Mouse (Mus musculus) stomach, embryonic 16.5 days (tissue): ENCODE measurements around the gene Arhgap44. TPM values are rescaled to one million over a fixed set of nuclear protein-coding genes. Genes with fewer than 3 reads are reported as not detected.
A peak's percentile ranks its signal among the peaks of the same experiment; 100 is the strongest.

Experiments
- ATAC-seq: fragments of 200-750 bp; cut with Nextera tagmentation; 2 replicates; pipeline ENCODE4 v1.8.0; 2017; ENCODE audit warnings: moderate number of reproducible peaks, moderate TSS enrichment; ENCODE audit not compliant: insufficient read depth, low FRiP score
- H3K27ac ChIP-seq: fragments of 300-500 bp; sonication (generic); 2 replicates; pipeline ENCODE4 v1.5.1; 2014; ENCODE audit warnings: low read length
- H3K27me3 ChIP-seq: fragments of 300-500 bp; sonication (generic); 2 replicates; pipeline ENCODE4 v1.6.1; 2014; ENCODE audit warnings: low read length, control low read depth, mixed read lengths; ENCODE audit not compliant: control insufficient read depth, insufficient read depth
- H3K36me3 ChIP-seq: fragments of 300-500 bp; sonication (generic); 2 replicates; pipeline ENCODE4 v1.6.1; 2014; ENCODE audit warnings: low read length; ENCODE audit not compliant: control insufficient read depth, insufficient read depth
- H3K4me1 ChIP-seq: fragments of 300-500 bp; sonication (generic); 2 replicates; pipeline ENCODE4 v1.6.1; 2014; ENCODE audit warnings: low read length, control low read depth, mixed read lengths; ENCODE audit not compliant: control insufficient read depth, insufficient read depth
- H3K4me2 ChIP-seq: fragments of 300-500 bp; sonication (generic); 2 replicates; pipeline ENCODE4 v1.6.1; 2014; ENCODE audit warnings: low read depth, low read length, mixed read lengths
- H3K4me3 ChIP-seq: fragments of 300-500 bp; sonication (generic); replicated peaks from 2 replicates; pipeline ENCODE4 v1.5.1; 2014; ENCODE audit warnings: mild to moderate bottlenecking, low read length
- H3K9ac ChIP-seq: fragments of 300-500 bp; sonication (generic); 2 replicates; pipeline ENCODE4 v1.6.1; 2014; ENCODE audit warnings: low read length
- H3K9me3 ChIP-seq: fragments of 300-500 bp; sonication (generic); replicated peaks from 2 replicates; pipeline ENCODE4 v1.6.1; 2016; ENCODE audit warnings: low read length, control low read depth; ENCODE audit not compliant: control insufficient read depth
- WGBS: fragments of 180-500 bp; shearing (Covaris S2); extraction: QIAGEN DNeasy Blood & Tissue Kit; methylation state at CpG from one replicate; pipeline ENCODE4 v1.1.7; 2014; 5-methylcytosine and 5-hydroxymethylcytosine counted together
- polyA plus RNA-seq: library from polyadenylated mRNA; unstranded; fragments of >200 nt; fragmentation: Nextera tagmentation; extraction: Ambion mirVana; gene quantifications from 2 replicates; pipeline ENCODE4 v1.2.1, GENCODE M21; 2015

The Arhgap44 gene
- polyA plus RNA-seq, 1 experiment from 2014 or later: 5.9 TPM

GRCm38 (mm10) chr11:65101206-65101605 lies 61.6 kb downstream of the Arhgap44 start:
- ATAC-seq: no peak
- H3K9ac ChIP-seq: no peak overlapping the region
- H3K27me3 ChIP-seq: no peaks in the 10 kb centered on the region
- no peaks in the 10 kb centered on the region for H3K4me1 ChIP-seq
- no peak overlapping the region for H3K4me3 ChIP-seq
- H3K4me2 ChIP-seq: no peak overlapping the region
- 75% methylated on average over 11 of the region's 11 CpGs for WGBS
- H3K36me3 ChIP-seq: no peaks in the 10 kb centered on the region
- H3K27ac ChIP-seq: no peak overlapping the region
- no peaks in the 10 kb centered on the region for H3K9me3 ChIP-seq

- H3K4me1 ChIP-seq: no peaks in the 10 kb centered on the region
- no peak overlapping the region for H3K4me2 ChIP-seq
- no peak overlapping the region for H3K27ac ChIP-seq
- H3K9ac ChIP-seq: no peak overlapping the region
- no peak overlapping the region for H3K4me3 ChIP-seq
- no peaks in the 10 kb centered on the region for H3K27me3 ChIP-seq
- ATAC-seq: no peak
- H3K36me3 ChIP-seq: no peaks in the 10 kb centered on the region
- 89% methylated on average over 8 of the region's 8 CpGs for WGBS
- H3K9me3 ChIP-seq: no peaks in the 10 kb centered on the region
Observed at GRCm38 (mm10) chr11:65100031-65100430, 62.7 kb downstream of the Arhgap44 start.

DNA sequence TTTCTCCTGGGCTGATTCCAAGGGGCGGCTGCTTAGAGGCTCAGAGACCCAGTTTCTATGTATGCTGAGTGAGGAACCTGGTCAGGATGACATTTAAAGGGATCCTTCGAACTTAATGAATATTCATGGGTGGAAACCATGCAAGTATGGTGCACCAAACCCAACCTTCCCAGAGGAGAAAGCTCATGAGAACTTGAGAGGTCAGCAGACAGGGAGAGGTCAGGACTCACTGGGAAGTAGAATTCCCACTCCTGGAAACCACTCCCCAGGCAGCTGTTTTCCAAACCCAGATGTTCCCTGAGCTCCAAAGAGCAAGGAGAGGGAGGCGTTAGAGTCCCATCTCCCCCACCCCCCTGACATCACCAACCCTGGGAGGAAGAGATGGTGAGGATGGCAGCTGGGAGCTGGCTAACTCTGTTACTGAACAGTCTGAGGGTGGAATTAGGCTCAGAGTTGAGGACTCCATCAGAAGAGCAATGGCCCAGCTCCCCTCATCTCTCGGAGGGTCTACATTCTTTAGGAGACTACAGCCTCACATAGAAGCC lies 65.2 kb downstream of the Arhgap44 start:
- ATAC-seq: no peak
- Histone ChIP-seq H3K4me3 (no peak overlapping the region), H3K27ac (no peak overlapping the region), H3K27me3 (no peaks in the 10 kb centered on the region), H3K9me3 (no peaks in the 10 kb centered on the region), H3K4me1 (no peaks in the 10 kb centered on the region), H3K36me3 (no peaks in the 10 kb centered on the region), H3K9ac (no peak overlapping the region), H3K4me2 (no peak overlapping the region)
- whole genome bisulfite sequencing: 70% methylated on average over 4 of the region's 4 CpGs

GRCm38 (mm10) chr11:65096866-65097265 lies 65.9 kb downstream of the Arhgap44 start:
- no peak for ATAC-seq
- no peaks in the 10 kb centered on the region for H3K4me1 ChIP-seq
- 92% methylated on average over 5 of the region's 5 CpGs for WGBS

DNA sequence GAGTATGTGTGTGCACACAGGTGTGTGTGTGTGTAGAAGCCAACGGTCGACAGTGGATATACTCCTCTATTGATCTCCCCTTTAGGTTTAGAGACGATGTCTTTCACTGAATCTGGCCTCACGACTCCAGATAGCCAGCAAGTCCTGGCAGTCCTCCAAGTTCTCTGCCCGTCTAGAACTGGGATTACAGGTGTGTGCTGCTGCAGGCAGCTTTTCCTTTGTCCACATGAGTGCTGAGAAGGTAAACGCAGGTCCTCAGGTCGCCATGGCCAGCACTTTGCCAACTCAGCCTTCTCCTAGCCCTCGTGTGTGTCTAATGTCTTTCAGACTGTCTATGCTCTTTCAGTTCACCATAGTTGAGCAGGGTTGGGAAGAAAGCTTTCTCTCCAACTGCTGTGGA lies 69.9 kb downstream of the Arhgap44 start:
- peak; percentile 27; the same call in 1 of the 2 replicates for ATAC-seq
- no peaks in the 10 kb centered on the region for H3K9me3 ChIP-seq
- H3K4me2 ChIP-seq: no peak overlapping the region
- H3K4me1 ChIP-seq: no peaks in the 10 kb centered on the region
- no peaks in the 10 kb centered on the region for H3K27me3 ChIP-seq
- no peaks in the 10 kb centered on the region for H3K36me3 ChIP-seq
- WGBS: 58% methylated on average over 8 of the region's 8 CpGs
- no peak overlapping the region for H3K27ac ChIP-seq
- no peak overlapping the region for H3K9ac ChIP-seq
- no peak overlapping the region for H3K4me3 ChIP-seq

More at GRCm38 (mm10) chr11:65096866-65097265, 65.9 kb downstream of the Arhgap44 start:
- no peaks in the 10 kb centered on the region for H3K27me3 ChIP-seq
- no peak overlapping the region for H3K9ac ChIP-seq
- no peaks in the 10 kb centered on the region for H3K36me3 ChIP-seq
- H3K9me3 ChIP-seq: no peaks in the 10 kb centered on the region
- no peak overlapping the region for H3K4me3 ChIP-seq
- no peak overlapping the region for H3K27ac ChIP-seq
- H3K4me2 ChIP-seq: no peak overlapping the region

DNA sequence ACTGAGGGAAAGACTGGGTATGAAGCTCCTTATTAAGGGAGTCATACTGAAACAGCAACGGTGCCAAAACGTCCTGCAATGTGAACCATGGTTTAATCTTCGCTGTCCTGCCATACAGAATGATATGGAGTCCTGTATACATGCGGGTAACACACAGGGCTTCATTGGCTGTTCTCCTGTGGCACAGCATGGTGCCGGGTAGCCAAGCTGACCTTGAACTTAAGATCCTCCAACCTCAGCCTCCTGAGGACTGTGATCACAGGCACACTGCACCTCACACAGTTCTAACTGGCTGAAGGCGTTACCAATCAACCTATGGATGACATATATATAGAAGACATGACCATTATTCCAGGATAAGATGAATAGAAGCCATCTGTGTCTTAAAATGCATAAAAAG lies 72.4 kb downstream of the Arhgap44 start:
- no peaks in the 10 kb centered on the region for H3K9me3 ChIP-seq
- no peak overlapping the region for H3K4me2 ChIP-seq
- no peak for ATAC-seq
- H3K9ac ChIP-seq: no peak overlapping the region
- H3K4me1 ChIP-seq: no peaks in the 10 kb centered on the region
- H3K4me3 ChIP-seq: no peak overlapping the region
- no peaks in the 10 kb centered on the region for H3K27me3 ChIP-seq
- H3K27ac ChIP-seq: no peak overlapping the region
- H3K36me3 ChIP-seq: no peaks in the 10 kb centered on the region
- 85% methylated on average over 6 of the region's 6 CpGs for WGBS

DNA sequence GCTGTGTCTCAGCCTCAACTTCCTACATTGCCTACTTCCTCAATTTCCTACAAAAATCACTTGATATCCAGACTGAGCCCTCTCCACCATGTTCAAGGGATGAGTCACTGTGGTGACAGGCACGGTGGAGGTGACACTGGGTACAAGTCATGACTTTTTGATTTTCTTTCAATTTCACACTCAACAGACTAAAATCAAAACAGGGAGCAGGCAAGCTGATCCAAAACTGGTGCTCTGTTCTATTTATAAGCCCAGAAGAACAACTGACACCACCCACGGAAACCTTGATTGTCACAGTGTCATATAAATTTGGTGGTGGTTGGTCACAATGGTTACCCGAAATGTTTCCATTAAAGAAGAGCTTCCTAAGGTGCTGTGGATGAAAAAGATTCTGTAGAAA lies 72.8 kb downstream of the Arhgap44 start:
- Histone ChIP-seq H3K27ac (no peak overlapping the region), H3K4me2 (no peak overlapping the region), H3K27me3 (no peaks in the 10 kb centered on the region), H3K4me1 (no peaks in the 10 kb centered on the region), H3K9me3 (no peaks in the 10 kb centered on the region), H3K9ac (no peak overlapping the region), H3K36me3 (no peaks in the 10 kb centered on the region), H3K4me3 (no peak overlapping the region)
- WGBS: 84% methylated on average over 3 of the region's 3 CpGs
- no peak for ATAC-seq

DNA sequence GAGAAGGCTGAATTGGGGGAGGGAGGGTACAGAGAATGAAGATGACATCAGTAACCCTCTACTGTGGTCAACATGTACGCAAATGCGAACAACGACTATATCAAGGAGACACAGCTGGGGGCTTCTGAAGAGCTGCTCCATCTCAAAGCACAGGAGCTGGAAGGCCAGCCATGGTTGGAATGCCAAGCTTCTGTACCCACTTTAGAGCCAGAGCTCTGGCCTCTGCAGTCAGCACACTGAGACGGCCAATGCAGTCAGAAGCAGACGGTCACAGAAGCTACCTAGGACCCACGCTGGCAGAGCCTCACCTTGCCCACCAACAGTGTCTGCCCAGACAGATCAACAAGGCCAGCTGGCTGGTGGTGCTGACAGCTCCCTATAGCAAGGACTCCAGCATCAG lies 73.5 kb downstream of the Arhgap44 start:
- no peak for ATAC-seq
- H3K27me3 ChIP-seq: no peaks in the 10 kb centered on the region
- no peak overlapping the region for H3K4me2 ChIP-seq
- H3K4me3 ChIP-seq: no peak overlapping the region
- H3K36me3 ChIP-seq: no peaks in the 10 kb centered on the region
- no peak overlapping the region for H3K27ac ChIP-seq
- H3K4me1 ChIP-seq: no peaks in the 10 kb centered on the region
- no peak overlapping the region for H3K9ac ChIP-seq
- WGBS: 83% methylated on average over 6 of the region's 6 CpGs
- no peaks in the 10 kb centered on the region for H3K9me3 ChIP-seq

GRCm38 (mm10) chr11:65088451-65089222 lies 74.1 kb downstream of the Arhgap44 start:
- H3K36me3 ChIP-seq: no peaks in the 10 kb centered on the region
- peak; percentile 44; the same call in 1 of the 2 replicates for ATAC-seq

More at GRCm38 (mm10) chr11:65088451-65089222, 74.1 kb downstream of the Arhgap44 start:
- Histone ChIP-seq H3K9me3 (no peaks in the 10 kb centered on the region), H3K4me3 (no peak overlapping the region), H3K9ac (no peak overlapping the region), H3K4me2 (no peak overlapping the region), H3K27ac (no peak overlapping the region), H3K4me1 (no peaks in the 10 kb centered on the region), H3K27me3 (no peaks in the 10 kb centered on the region)
- WGBS: 27% methylated on average over 5 of the region's 5 CpGs
